Mouse (Mus musculus) induced T-regulatory cell, adult 2 months (primary cell): ENCODE data around the gene Sgsm2.

Experiments used
- DNase-seq: peaks from one replicate; pipeline ENCODE4 v3.0.0-alpha.2; 2012; ENCODE audit warnings: low read depth

Gene Sgsm2

DNA sequence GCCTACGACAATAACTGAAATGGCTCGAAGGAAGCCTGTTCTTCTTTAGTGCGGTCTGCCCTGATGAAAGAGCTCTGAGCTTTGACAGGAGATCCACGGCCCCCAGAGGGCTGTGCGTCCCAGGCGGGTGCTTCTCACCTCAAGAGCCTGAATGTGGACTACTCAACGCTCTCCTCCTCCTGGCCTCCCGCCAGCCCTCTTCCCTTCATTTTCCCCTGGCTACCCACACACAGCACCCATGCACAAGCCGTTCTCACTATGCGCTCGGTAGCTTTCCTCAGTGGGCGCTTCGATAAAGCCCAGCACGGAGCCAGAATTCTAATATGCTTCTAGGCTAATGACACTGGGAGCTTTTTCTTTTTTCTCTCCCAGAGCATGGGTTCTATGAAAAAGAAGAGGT is 14.9 kb downstream of the Sgsm2 start:
- DNase-seq, result no peak

DNA sequence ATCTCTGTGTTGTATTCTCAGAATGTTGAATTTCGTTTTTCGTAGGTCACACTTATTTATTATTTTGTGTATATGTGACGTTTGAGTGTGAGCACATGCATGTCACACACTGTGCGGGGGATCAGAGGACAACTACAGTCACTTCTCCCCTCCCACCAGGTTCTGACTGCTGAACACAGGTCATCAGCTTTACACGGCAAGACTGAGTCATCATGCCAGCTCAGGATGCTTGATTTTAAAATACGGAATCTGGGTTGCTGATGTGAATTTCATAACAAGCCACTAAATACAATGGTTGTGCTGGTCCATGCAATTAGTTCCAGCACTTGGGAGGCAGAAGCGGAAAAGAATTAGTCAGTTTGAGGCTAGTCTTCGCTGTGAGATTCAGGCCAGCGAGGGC is 15.9 kb downstream of the Sgsm2 start:
- DNase-seq, result peak; percentile 31

DNA sequence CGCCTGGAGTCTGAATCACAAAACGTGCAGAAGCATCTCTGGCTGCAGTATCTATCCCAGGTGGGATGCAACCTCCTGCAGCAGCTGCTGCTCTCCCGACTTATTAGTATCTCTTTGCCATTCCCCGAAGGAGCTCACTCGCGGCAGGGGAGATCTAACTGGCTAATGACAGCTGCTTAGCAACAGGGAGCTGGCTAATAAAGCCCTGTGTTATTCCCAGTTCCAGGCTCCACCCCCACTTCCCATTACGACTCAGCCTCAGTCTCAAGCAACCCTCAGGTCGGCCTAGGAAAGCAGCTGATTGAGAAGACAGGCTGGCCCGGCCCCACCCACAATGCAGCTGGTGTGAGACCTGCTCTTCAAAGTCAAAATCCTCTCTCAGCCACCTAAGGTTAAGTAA is 20.1 kb downstream of the Sgsm2 start:
- no peak for DNase-seq

DNA sequence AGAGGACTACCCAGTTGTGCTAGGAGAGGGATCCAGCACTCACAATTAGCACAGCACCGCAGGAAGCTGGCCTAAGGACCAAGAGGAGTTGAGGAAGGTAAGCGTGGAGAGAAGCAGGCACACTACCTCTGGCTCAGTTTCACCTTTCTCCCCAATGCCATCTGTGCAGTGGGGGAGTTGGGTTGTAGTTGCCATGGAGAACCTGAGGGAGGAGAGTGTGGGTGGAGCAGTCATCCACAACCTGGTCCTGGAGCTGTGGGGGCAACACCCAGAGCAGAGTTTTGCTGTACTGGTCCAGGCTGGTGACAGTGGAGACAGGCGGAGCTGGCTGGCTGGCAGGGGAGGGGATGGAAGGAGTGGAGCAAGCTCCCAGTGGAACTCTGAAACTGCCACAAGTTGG is 22.2 kb downstream of the Sgsm2 start:
- DNase-seq, result no peak

DNA sequence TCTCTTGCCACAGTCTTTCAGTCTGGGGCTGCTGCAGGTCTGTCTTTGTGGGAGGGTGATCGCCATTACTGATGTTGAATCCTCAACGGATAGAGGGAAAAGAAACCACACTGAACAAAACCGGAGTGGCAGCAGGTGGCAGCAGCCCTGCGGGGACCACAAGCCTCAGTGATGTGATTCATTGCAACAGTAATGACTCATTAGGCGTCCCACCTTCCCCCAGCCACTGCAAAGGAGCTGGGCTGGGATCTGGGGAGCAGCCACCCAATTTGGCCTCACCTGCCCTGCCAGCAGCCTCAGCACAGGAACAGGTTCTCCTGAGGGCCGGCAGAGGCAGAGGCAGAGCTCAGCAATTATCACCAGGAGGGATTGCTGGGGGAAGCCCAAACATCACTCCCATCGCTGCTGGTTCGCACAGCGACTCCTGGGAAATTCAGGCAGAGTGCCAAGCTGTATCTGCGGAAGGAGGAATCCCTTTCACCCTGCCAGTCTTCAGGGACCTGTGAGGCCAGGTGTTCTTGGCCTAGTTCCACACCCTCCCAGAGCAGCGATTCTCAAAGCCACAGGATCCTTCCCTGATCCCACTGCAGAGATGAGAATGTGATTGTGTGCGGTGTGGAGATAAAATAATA is 25.8 kb downstream of the Sgsm2 start:
- no peak for DNase-seq

DNA sequence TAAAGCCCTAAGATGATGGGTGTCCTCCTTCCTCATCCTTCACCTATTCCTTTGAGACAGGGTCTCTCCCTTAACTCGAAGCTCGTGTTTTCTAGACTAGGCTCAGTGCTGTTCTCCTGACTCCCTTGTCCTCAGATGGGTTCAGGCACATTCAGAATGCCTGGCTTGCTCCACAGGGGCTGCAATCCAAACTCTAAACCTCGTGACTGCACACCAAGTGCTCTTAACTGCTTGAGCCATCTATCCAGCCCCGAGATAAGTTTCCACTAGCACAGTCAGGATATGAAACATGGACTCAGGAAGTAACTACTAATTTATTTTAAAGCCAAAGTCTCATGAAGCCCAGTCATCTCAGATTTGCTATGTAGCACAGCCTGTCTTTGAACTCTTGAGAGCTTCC is 26.3 kb downstream of the Sgsm2 start:
- DNase-seq, result no peak

DNA sequence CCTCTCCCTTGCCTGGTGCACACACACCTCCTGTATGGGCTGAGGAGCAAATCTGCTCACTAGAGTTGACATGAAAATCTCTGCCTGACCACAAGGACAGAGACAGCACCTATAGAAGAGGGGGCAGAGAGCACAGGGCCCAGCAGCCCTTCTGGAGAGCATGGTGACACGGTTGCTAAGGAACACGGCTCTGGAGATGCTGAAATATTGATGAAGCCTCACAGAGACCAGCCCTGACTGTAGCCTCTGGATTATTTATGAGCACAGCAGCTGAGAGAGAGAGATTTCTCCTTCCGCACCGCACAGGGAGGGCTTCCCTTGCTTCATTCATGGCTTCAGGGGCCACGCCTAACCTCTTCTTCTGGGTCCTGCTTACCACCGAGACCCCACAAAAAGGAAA is 27.3 kb downstream of the Sgsm2 start:
- DNase-seq, result no peak

DNA sequence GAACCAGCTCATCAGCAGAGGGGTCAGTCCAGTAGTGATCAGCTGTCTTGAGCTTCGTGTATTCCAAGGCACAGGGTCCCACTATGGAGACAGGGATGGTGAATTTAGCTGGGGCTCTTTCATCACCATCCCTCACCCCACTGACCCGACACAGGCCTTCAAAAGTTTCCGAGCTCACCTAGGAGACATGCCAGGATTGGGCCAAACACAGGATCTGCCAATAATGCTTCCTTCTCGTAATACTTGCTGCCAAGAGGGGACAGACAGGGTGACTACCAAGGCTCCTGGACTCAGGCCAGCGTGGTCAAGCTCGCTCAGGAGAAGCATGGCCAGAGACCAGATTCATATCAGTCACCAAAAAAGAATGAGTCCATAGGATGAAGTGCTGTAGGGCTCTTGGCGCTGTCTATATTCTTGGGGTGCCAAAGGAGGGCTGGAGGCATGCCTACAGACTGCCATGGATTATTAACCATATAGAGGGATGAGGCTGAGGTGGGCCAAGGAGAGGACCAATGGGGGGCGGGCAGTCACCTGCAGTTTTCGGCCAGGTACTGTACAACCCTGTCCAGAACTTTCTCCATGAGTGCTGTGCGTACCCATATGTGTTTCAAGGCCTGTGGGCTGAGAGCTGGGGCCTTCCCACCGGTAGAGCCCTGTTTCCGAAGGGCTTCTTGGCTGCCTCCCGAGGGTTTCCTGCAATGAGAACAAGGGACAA is 28.7 kb downstream of the Sgsm2 start:
- no peak for DNase-seq

DNA sequence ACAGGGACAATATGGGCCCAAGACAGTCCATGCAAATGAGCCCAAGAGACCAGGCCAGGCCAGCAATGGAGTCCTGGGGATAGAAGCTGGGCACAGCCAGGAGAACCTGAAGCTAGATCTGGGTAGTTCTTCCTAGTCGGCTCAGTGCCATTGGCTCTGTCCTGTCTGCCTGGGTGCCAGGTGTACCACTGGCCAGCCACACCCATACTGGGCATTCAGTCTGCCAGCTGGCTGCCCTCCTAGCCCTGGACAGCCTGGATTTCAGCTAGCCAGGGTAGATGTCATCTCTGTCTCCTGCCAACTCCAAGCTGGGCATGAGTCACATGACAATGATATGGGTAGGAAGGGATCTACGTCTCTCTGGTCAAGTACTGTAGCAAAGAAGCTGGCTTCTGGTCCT is 29.7 kb downstream of the Sgsm2 start:
- DNase-seq, result no peak

DNA sequence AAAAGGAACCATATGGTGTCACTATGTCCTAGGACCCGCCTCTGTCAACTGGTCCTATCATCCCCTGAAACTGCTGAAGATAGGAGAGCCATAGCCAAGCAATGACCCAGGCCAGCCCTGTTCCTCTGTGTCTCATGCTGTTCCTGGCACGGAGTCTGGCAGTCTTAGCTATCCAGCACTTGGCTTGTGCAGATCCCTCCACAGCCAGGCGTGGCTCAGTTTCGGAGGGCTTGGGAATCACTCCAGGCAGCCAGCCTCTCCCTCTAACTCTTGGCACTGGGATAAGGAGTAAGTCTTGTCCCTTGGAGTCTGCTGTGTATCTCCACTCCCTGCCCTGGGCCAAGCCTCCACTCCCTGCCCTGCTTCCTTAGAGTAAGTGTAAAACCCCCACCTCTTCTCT is 30.2 kb downstream of the Sgsm2 start:
- DNase-seq, result no peak

DNA sequence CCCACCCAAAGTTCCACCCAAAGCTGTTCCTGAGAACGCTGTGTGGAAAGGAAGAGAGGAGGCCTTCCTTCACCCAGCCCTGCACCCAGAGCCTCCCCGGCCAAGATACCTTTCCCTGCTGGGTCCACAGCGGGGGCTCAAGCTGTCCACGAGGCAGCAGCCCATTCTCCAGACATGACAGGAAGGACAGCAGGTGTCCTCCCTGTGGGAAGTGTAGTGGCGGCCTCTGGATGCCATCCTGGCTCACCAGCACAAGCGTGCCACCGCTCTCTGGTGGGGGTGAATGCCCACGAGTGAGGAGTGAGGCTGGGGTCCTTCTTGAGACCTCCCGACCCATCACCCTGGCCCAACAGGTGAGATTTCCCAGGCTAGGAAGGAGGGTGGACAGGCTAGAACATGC is 31.6 kb downstream of the Sgsm2 start:
- DNase-seq, result no peak

DNA sequence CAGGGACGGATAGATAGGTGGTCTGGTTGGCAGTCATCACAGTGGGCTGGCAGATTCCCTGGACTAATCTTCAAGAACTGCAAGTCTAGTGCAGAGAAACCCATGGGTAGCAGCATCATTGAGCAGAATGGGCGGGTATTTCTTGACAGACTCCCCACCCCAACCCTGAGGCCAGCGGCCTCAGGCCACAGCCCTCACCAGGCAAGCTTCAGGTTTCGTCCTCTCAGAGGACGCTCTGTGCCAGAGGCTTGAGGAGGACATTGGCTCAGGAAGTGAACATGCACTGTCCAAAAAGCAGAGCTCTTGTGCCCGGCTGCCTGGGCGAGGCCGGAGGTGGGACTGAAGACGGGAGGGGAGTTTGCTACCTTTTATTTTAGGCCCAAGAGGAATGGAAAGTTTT is 32.4 kb downstream of the Sgsm2 start:
- DNase-seq, result no peak

DNA sequence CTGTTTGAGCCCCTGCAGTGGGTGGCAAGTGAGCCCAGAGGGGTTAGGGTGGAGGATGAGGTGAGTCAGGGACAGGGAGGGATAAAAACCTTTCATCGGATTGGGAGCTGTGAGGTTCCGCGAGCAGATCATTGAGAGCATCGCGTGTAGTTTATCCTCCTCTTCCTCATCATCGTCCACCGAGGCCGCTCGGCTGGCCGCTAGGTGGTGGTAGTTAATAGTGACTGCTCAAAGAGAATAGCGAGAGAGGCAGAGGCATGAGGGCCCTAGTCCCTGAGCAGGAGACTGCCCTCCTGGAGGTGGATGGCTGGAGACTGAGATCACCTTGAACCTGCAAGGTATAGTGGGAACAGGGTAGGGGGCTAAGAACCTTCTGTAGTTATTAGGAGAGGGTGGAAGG is 33.4 kb downstream of the Sgsm2 start:
- no peak for DNase-seq

DNA sequence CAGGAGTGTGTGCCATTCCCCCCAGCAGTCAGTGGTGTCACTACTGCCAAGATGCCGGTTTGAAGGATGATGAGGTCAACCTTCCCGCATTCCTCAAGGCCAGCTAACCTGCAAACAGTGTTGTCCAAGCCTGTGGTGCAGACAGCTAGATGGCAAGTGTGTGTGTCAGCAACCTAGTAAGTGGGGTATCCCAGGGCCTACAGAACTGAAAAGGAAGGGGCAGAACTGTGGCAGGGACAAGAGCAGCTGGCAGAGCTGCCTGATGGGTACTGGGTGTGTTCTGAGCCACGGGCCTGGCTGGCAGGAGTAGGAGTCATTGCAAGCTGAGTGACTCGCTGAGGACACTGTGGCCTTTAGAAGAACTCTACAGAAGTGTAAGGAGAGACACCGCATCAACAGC is 34.7 kb downstream of the Sgsm2 start:
- no peak for DNase-seq

DNA sequence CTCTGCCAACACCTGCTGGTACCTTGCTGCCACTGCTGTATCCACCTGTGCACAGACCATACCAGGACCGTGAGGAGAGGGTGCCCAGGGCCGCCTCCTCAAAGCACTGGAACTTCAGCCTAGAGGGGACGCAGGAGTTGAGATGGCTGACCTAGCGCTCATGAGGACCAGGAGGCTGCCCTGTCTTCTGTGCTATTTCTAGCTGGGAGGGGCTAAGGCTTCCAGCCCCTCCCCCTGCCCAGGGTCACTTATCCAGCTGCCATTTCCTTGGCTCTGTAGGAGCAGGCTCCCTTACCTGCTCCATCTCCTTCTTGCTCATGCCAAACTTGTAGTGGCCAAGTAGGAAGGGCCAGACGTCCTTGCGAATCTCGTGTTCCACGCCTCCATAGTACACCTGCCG is 39.1 kb downstream of the Sgsm2 start:
- DNase-seq, result no peak

DNA sequence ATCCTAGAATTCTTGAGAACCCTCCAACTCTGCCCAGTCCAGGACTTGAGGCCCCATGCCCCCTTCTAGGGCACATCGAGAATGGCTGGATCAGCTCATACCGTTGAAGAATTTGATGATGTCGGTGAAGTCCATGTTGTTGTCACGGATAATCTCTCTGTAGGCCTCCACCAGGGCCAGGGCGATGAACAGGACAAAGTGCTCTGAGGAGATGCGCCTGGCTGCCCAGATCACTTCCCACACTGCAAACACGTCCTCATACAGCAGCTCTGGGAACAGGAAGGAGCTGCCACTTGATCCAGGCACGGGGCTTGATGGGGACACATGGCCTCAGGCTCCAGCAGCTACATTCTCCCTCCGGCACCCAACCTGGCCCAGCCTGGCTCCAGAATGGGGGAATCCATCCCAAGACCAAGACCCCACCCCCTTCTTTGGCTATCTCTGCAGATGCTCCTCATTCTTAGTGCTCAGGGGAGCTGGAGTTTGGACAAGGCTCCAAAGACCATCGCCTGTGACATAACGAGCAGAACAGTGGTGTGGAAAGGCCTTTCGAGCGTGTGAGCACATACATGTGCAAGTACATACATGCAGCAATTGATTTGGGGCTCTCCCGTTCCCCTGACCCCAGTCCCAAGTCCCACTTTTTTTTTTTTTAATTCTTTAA is 45.7 kb downstream of the Sgsm2 start:
- DNase-seq, result no peak

DNA sequence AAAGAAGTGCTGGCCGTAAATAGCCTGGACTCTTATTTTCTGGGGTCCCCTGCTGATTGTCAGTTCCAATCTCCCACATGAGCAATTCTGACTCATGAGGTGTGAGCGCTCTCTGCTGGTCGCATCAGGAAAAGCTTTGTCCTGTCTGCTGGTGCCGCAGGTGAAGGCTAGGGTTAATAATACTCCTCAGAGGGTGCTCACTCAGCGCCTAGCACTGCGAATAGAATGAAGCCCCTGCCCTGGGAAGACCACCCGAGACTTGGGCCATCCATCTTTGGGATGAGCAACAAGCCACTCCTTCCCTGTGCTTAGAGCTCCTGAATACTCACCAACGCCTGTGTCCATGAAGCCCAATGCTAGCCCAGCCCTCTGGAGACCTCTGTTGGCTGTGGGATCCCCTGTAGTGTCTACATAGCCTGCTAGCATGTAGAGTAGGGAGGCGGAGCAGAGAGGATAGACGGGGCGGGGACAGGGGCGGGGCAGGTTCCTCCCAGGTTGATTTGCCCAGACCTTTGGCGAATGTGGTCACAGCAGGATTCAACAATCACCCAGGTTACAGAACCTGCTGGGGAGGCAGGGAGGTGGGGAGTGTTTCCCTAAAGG is 48.8 kb downstream of the Sgsm2 start:
- DNase-seq, result peak; percentile 88

DNA sequence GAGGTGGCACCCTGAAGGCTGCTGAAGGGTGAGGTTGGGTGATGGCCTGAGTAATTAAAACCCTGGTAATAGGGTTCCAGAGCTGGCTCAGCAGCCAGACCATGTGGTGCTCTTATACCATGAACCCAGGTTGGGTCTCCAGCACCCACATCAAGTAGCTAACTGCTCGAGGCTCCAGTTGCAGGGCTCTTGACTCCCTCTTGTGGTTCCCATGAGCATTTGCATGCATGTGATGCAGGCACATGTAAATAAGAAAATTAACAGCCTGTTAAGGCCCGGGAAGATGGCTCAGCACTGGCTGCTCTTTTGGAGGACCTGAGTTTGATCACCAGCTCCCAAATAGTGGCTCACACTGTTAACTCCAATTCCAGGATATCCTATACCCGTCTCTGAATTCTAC is 51.1 kb downstream of the Sgsm2 start:
- peak; percentile 56 for DNase-seq

DNA sequence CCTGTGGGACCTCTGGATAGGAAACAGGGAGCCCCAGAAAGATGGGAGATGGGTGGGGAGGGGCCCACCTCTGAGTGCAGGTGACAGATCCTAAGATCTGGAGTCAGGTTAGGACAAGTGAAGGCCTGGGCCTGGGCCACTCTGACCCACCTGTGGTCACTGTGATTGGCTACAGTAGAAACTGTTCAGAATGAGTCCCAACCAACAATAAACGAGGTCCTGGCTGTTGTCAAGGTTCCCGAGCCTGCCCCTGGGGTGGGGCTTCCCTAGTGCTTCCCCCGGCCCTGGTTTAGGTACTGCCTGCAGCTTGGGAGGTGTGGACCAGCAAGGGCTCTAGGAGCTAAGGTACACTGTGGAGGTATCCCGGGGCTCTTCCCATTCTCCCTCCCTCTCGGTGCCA is 53.1 kb downstream of the Sgsm2 start:
- no peak for DNase-seq

DNA sequence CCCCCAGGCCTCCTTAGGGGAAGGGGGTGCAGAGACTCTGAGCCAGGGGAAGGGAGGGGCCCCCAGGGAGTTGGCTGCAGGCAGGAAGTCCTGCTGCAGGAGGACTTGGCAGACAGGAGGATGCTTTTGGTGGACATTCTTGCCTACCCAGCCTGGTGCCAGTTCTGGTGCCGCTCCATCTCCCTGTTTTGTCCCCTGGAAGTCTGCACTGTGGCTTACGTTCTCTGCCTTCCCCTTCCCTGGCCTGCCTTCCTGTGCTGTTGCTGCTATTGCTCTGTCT is 53.5 kb downstream of the Sgsm2 start:
- no peak for DNase-seq

DNA sequence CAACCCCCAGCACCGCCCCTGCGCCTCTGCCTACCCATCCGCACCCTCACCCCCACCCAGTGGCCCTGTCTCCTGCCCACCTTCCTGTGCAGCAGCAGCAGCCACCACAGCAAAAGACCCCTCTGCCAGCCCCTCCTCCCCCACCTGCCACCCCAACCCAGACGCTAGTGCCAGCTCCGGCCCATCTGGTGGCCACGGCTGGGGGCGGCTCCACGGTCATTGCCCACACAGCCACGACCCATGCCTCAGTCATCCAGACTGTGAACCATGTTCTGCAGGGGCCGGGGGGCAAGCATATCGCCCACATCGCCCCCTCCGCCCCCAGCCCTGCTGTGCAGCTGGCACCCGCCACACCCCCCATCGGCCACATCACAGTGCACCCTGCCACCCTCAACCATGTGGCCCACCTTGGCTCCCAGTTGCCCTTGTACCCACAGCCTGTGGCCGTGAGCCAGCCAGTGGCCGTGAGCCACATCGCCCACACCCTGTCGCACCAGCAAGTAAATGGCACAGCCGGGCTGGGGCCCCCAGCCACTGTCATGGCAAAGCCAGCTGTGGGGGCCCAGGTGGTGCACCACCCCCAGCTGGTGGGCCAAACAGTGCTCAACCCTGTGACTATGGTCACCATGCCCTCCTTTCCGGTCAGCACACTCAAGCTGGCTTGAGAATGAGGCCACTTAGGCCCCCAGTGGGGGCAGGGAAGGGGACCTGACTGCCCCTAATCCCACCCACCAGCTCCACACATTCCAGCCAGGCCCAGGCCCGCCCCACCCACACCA is 54.0 kb downstream of the Sgsm2 start:
- no peak for DNase-seq

DNA sequence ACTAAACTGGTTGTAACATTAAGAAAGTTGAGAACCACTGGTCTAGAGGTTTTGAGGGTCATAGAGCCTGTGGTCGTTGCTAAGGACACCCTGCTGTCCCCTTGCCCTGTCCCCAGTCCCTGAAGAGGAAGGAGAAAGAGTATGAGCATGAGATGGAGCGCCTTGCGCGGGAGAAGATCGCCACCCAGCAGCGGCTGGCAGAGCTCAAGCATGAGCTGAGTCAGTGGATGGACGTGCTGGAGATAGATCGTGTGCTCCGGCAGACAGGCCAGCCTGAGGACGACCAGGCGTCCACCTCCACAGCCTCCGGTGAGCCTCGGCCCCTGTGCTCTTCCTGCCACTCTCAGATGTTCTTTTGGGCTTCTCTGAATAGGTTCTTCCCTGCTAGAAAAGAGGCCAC is 54.8 kb downstream of the Sgsm2 start:
- no peak for DNase-seq

DNA sequence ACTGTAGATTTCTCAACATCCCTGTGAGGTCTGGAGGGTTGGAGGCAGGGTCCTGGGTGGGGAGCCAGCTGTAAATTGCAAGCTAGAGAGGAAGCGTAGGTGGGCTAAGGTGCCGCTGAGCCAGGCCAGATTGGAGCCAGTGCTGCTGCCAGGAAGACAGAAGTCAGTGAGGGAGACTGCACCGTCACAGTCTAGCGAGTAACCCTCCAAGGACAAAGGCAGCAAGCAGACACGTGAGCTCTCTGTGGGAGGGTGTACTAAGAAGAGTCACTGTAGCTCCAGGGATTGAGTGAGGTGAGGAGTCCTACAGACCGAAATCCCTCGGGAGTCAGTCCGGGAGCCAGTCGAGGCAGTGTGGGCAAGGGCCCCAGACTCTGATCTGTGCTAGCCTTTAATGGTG is 55.5 kb downstream of the Sgsm2 start:
- no peak for DNase-seq
